Mouse (Mus musculus): ENCODE data around the gene Txndc12.

Gene Txndc12

GRCm38 (mm10) chr4:108834115-108834970 lies at the start of gene Txndc12:
Gene Txndc12 (plus strand): TSS chr4:108834601.
- peak; percentile 62 for DNase-seq (ENCODE audit: low spot score)

- DNase-seq (ENCODE audit: low spot score): no peak
Observed at GRCm38 (mm10) chr4:108789258-108789936, 45.0 kb upstream of the Txndc12 start.

- DNase-seq (ENCODE audit: low spot score): no peak
Observed at GRCm38 (mm10) chr4:108790507-108790906, 43.9 kb upstream of the Txndc12 start.

GRCm38 (mm10) chr4:108793941-108794340 lies 40.5 kb upstream of the Txndc12 start:
- DNase-seq (ENCODE audit: low spot score): no peak

GRCm38 (mm10) chr4:108796701-108797100 lies 37.7 kb upstream of the Txndc12 start:
- DNase-seq (ENCODE audit: low spot score): no peak

GRCm38 (mm10) chr4:108798083-108798830 lies 36.1 kb upstream of the Txndc12 start:
- peak; percentile 15 for DNase-seq (ENCODE audit: low spot score)

GRCm38 (mm10) chr4:108803535-108803934 lies 30.9 kb upstream of the Txndc12 start:
- no peak for DNase-seq (ENCODE audit: low spot score)

GRCm38 (mm10) chr4:108811142-108811541 lies 23.3 kb upstream of the Txndc12 start:
- no peak for DNase-seq (ENCODE audit: low spot score)

GRCm38 (mm10) chr4:108811550-108811949 lies 22.9 kb upstream of the Txndc12 start:
- no peak for DNase-seq (ENCODE audit: low spot score)

- DNase-seq (ENCODE audit: low spot score): no peak
Observed at GRCm38 (mm10) chr4:108825677-108826076, 8.7 kb upstream of the Txndc12 start.

GRCm38 (mm10) chr4:108826096-108826495 lies 8.3 kb upstream of the Txndc12 start:
- DNase-seq (ENCODE audit: low spot score): no peak

- DNase-seq (ENCODE audit: low spot score): no peak
Observed at GRCm38 (mm10) chr4:108826643-108827042, 7.8 kb upstream of the Txndc12 start.

GRCm38 (mm10) chr4:108830698-108831097 lies 3.7 kb upstream of the Txndc12 start:
- no peak for DNase-seq (ENCODE audit: low spot score)

GRCm38 (mm10) chr4:108832916-108833827 lies 1.2 kb upstream of the Txndc12 start, which contains the start of gene Btf3l4:
Gene Btf3l4 (minus strand): TSS chr4:108833614.
- peak; percentile 92 for DNase-seq (ENCODE audit: low spot score)

GRCm38 (mm10) chr4:108833828-108834114 lies 630 bp upstream of the Txndc12 start:
- no peak for DNase-seq (ENCODE audit: low spot score)

GRCm38 (mm10) chr4:108834971-108835311 lies 540 bp downstream of the Txndc12 start:
- DNase-seq (ENCODE audit: low spot score): no peak

GRCm38 (mm10) chr4:108835496-108835895 lies 1.1 kb downstream of the Txndc12 start:
- no peak for DNase-seq (ENCODE audit: low spot score)

- no peak for DNase-seq (ENCODE audit: low spot score)
Observed at GRCm38 (mm10) chr4:108838031-108838430, 3.6 kb downstream of the Txndc12 start.

- no peak for DNase-seq (ENCODE audit: low spot score)
Observed at GRCm38 (mm10) chr4:108841920-108842578, 7.6 kb downstream of the Txndc12 start.

GRCm38 (mm10) chr4:108843336-108843735 lies 8.9 kb downstream of the Txndc12 start:
- no peak for DNase-seq (ENCODE audit: low spot score)
